Mouse (Mus musculus): Measurements from ENCODE around the gene Dnase1l3.

Dnase1l3 gene

GRCm38 (mm10) chr14:7977471-7977870 is 16.9 kb downstream of the Dnase1l3 start:
- no peak for DNase-seq (ENCODE audit: low spot score)

DNA sequence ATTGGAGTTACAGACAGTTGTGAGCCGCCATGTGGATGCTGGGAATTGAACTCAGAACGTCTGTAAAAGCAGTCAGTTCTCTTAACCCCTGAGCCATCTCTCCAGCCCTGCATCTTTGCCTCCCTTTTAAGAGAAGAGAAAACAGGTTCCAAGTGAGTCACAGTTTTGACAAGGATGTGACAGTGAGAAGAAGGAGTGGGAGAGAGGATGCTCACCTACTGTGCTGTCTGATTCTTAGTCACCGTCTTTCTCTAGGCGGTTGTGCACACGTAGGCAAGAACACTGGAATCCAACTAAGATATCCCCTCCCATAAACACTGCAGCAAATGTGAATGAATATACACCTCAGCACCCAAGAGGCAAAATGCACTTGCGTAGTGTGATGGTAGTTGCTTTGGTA is 19.2 kb downstream of the Dnase1l3 start:
- no peak for DNase-seq (ENCODE audit: low spot score)

GRCm38 (mm10) chr14:7974643-7975042 is 19.7 kb downstream of the Dnase1l3 start:
- DNase-seq (ENCODE audit: low spot score), result no peak

DNA sequence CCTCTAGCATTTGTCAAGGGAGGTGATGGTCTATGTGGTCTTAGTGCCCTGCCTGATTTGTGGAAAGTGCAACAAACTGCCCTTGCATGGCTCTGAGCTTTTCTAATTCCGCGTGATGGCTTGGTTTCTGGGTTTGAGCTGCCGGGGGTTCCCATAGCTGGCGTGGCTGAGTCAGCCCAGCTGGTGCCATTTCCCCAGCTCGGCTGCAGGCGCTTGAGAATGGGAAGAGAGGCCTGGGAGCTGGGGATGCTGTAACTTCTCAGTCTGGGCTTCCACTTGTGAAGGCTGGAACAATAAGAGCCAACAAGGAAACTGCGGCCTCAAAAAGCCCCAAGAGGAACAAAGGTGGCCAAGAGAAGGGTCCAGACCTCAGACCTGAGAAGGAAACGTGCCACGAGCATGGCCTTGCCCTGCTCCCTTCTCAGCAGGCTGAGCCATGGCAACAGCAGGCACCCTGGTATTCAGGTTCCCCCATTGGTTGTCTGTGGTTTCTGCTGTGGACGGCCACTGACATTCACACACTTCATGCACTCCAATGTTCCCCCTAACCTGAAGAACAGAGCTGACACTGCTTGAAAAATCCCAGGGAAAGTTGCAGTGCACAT is 22.4 kb downstream of the Dnase1l3 start:
- no peak for DNase-seq (ENCODE audit: low spot score)

DNA sequence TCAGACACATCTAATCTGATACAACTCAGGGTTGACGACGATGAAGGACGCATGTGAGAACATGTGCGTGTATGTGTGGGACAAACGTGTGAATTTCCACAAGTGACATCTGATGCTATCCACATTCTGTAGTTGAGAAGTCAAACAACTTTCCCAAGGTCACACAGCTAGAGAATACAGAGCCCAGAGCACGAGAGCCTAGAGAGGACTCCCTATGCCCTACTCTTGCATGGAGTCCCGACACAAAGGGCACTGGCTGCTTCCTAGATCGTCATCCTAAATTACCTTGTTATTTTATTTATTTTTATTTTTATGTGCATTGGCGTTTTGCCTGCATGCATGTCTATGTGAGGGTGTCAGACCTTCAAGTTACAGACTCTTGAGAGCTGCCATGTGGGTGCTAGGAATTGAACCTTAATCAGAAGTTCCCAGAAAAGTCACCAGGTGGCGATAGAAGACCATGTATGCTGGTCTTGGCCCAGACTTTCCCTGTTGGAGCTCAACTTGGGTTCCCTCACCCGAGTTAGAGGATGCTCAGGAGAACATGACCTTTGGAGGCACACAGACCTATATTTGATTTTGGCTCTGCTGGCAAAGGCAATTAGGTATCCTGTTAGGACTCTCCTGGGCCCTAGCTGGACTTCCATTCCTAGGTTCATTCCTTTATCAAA is 30.0 kb downstream of the Dnase1l3 start:
- DNase-seq (ENCODE audit: low spot score), result peak; percentile 92

GRCm38 (mm10) chr14:7963160-7963559 is 31.2 kb downstream of the Dnase1l3 start:
- no peak for DNase-seq (ENCODE audit: low spot score)

DNA sequence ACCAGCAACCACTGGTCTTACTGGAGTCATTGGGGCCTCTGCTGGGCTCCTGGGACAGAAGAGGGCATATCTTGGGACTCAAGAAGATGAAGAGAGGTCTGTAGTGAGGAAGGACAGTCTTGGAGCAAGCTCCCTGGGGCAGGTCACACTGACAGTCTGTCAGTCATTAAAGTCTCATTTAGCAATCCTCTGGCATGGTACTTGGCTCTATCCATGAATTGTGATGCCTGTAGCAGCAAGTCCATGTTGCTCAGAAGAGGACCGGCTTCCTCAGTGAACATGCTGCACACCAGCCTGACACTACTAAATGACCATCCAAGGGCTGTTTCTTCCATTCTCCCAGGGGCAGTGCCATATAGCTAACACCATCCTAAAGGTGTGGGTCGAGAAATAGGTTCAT is 31.7 kb downstream of the Dnase1l3 start:
- no peak for DNase-seq (ENCODE audit: low spot score)

- no peak for DNase-seq (ENCODE audit: low spot score)
Measured at GRCm38 (mm10) chr14:7961714-7962113, 32.7 kb downstream of the Dnase1l3 start.

- DNase-seq (ENCODE audit: low spot score), result peak; percentile 55
Measured at GRCm38 (mm10) chr14:7960616-7961015, 33.8 kb downstream of the Dnase1l3 start.

DNA sequence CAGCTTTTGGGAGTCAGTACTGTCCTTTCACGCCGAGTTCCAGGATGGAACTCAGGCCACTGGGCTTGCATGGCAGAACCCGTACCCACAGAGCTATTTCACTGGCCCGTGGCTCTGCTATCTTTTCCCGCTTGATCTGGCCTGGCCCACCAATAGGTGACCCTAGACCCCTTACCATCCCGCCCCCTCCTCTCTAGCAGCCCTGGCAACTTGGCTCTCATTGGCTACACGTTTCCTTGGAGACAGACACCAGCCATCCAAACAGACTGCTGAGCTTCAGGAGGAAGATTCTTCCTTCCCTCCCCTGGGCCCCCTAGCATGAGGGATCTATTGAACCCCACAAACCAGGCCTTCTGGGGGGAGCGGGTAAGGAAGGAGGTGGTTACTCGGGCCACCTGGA is 37.3 kb downstream of the Dnase1l3 start, which contains the start of gene Gm45521:
Gene Gm45521, plus strand, starts transcription at position 240 of the 400 bp plus-strand sequence.
- peak; percentile 64 for DNase-seq (ENCODE audit: low spot score)

DNA sequence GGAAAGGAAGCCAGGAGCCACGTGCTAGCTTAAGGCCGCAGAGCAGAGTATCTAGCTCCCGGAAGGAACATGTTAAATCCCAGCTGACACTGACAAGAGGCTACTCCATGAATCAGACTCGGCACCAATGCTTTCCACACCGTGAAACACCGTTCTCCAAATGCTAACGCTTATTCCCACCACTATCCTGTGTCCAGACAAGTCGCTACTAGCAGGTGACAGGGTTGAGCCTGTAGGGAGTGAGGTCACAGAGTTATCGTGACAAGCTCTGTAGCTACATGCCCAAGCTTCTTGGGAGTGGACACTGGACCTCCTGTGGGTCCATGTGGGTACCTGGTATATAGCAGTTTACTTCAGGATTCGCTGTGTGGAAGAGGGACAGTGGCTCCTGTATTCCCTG is 37.9 kb downstream of the Dnase1l3 start:
- no peak for DNase-seq (ENCODE audit: low spot score)

- no peak for DNase-seq (ENCODE audit: low spot score)
Measured at GRCm38 (mm10) chr14:7954071-7954471, 40.3 kb downstream of the Dnase1l3 start.

- no peak for DNase-seq (ENCODE audit: low spot score)
Measured at GRCm38 (mm10) chr14:7952610-7953254, 41.6 kb downstream of the Dnase1l3 start.

DNA sequence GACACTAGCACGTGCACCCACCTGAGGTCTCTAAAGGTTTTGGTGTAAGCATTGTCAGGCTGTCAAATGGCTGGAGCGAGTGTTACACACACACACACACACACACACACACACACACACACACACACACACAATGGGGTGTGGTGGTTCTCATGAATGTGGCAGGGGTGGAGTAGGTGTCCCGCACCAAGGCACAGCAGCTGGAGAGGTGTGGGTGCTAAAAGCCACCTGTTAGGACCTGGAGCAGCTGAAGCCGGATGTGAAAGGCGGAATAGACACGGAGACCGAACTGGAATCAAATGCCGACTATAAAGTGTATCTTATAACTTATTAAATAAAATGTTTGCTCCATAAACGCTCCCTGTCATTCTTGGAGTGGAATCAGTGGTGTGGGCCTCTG is 43.1 kb downstream of the Dnase1l3 start:
- no peak for DNase-seq (ENCODE audit: low spot score)

GRCm38 (mm10) chr14:7945261-7945660 is 49.1 kb downstream of the Dnase1l3 start:
- DNase-seq (ENCODE audit: low spot score), result no peak

DNA sequence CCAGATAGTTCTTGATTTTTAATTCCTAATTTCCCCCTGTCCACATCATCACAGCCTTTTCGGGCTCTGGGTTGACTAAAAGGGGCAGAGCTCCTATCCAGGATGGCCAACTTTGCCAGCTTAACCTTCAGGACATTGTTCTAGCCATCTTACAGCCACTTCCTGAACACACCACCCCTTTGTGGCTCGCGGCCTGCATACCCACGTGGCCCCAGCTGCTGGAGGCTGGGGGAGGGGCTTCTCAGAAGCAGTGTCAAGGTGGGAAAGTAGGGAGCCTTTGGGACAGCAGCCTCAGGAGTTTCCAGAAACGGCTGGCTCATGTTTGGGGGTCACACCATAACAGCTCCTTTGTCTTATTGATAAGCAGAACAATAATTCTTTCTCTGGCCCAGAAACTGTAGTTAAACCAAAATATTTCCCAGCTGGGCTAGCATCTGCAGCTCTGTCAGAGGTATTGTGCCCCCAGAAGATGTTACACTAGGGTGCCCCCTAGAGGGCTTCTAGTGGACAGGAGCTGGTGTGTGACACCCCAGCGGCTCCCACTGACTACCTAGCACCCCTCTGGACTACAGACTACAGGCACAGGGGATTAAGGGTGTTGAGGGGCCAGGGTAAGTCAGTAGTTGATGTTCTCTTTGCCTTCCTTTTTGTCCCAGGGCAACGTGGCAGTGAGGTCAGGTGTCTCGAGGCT is 49.9 kb downstream of the Dnase1l3 start:
- peak; percentile 39 for DNase-seq (ENCODE audit: low spot score)

DNA sequence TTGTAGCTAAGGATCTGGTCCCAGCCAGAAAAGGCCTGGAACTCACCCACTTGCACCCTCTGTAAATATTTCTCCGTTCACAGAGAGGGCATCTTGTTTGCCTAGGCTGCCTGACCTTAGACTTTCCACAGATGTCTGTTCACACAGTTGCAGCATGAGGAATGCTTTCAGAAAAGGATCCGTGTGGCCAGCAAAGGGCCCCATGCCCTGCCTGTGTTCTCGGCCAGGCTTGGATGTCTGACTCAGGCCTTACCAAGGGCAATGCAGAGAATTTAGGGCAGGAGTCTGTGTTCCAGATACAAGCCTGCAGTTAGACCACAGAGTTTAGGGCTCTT is 50.6 kb downstream of the Dnase1l3 start:
- no peak for DNase-seq (ENCODE audit: low spot score)

DNA sequence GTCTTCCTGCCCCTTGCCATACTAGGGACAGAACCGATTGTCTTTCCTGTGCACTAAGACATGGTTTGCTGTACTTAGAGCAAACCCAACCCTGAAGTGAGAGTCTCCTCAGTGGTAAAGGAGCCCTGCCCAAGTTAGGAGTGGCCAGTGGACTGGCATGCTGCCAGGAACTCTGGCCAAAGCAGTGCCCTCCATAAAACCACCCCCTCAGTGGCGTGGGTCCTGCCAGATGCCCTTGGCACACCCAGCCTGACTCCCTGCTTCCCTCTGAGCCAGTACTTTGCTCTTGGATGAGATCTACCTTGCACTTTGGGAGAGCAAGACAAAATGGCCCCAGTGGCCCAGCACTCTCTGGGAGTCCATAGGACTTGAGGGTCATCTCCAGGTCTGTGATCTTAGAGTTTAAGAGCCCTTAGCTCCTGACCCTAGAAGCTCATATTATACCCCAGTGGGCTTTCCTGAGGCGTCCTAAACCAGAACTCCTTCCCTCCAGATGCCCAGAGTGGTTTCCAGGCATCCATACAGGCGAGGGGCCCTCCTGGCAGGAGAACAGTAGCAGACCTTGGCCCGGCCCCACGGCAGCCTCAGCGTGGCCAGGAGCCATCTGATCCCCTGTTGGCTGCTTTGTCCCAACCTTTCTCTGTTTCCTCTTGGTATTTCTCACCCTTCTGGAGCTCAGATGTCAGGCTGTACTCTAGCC is 51.1 kb downstream of the Dnase1l3 start:
- DNase-seq (ENCODE audit: low spot score), result no peak

DNA sequence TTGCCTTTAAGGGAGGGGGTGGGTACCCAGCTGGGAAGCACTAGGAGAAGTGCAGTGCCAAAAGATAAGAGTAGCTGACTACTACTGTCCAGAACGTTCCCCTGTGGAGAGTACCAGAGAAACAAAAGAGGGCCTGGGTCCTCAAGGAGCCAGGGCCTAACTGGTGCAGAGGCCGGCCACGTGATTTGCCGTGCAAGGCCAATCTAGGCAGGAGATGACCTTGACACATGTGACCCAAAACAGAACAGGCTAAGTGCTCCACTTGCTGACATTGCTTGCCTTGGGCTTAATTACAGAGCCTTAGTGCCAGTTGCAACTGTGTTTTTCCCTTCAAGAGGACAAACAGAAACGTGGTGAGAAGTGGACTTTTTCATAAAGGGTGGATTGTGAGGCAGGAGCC is 53.0 kb downstream of the Dnase1l3 start:
- DNase-seq (ENCODE audit: low spot score), result no peak

GRCm38 (mm10) chr14:7938809-7939784 is 55.3 kb downstream of the Dnase1l3 start:
- no peak for DNase-seq (ENCODE audit: low spot score)

GRCm38 (mm10) chr14:7937052-7937630 is 57.2 kb downstream of the Dnase1l3 start:
- peak; percentile 60 for DNase-seq (ENCODE audit: low spot score)
